Mouse (Mus musculus): ENCODE data around the gene Zfp553.
"Not testable (repeated sequence)": the region's sequence is repeated elsewhere in the genome, so short reads cannot be mapped to it uniquely, and the experiment has no call there.

Gene Zfp553

DNA sequence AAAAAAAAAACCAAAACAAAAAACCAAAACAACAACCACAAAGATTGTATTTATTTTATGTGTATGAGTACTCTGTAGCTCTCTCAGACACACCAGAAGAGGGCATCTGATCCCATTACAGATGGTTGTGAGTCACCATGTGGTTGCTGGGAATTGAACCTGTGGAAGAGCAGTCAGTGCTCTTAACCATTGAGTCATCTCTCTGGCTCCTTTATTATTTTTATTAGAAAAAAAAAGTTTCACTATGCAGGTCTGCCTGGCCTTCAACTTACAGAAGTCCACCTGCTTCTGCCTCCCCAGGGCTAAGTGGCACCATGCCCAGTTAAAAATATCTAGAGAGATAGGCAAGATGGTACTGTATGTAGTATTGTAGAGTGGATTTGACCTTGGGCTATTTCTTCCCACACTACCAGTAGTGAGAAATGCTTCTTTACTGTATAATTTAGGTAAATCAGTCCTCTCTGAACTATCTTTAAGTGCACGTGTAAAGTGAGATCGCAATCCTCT is 10.6 kb downstream of the Zfp553 start:
- DNase-seq = no peak

GRCm38 (mm10) chr7:127243870-127244657 is 11.2 kb downstream of the Zfp553 start, which contains the start of gene Zfp771:
TSS of gene Zfp771 (plus strand) at chr7:127244274.
- DNase-seq = peak; percentile 95

DNA sequence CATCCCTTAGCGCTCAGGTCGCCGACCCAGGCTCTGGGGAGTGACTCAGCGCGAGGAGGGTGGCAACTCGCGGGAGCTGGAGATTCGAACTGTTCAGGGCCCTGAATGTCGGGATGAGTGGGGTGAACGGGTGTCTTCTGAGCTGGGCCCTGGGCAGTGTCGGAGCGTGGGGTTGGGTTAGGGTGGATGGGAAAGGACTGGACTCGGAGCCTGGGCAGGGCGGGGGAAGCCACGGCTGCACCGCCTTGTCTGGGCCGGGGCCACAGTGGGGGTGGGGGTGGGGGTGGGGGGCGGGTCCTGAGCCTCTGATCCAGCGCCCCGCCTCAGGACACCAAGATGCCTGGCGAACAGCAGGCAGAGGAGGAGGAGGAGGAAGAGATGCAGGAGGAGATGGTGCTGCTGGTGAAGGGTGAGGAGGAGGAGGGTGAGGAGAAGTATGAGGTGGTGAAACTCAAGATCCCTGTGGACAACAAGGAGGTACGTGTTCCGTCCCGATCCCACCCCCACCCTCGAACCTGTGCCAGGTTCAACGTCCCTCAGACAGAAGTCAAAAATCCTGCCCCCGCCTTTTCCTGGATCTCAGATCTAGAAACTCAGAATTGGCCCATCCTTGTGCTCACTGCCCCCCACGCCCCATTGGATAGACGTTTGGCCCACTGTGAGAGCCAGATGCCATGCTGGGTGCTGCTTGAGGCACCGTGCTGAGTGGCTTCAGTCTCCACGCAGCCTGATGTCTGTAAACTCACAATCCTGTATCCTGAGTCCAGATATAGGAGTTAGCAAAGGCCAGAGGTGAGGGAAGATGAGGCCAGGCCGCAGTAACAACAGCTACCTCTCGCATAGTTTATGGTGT is 12.0 kb downstream of the Zfp553 start:
- DNase-seq = no peak

DNA sequence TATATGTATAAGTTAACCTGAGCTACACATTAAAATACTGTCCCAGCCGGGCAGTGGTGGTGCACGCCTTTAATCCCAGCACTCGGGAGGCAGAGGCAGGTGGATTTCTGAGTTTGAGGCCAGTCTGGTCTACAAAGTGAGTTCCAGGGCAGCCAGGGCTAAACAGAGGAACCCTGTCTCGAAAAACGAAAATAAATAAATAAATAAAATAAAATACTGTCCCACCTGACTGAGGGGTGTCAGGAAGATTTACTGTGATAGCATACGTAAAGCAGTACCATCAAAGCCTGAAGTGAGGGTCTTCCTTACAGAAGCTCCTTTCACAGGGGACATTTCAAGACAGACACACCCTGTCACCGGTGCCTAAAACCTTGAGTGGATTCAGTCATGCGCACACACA is 17.6 kb downstream of the Zfp553 start:
- DNase-seq = not testable (repeated sequence)

DNA sequence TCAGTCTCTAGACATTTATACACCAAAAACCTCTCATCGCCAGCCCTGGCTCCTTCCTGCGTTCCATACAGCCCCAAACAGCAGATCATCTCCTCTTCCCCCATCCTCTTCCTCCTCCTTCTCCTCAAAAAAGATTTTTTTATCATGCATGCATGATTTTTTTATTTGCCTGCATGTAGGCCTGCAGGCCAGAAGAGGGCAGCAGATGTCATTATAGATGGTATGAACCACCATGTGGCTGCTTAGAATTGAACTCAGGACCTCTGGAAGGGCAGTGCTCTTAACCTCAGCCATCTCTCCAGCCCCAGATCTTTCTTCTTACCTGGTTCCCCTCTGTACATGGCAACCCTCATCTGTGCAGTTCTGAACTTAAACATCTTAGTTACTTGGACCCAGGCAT is 19.6 kb downstream of the Zfp553 start:
- DNase-seq = peak; percentile 60

DNA sequence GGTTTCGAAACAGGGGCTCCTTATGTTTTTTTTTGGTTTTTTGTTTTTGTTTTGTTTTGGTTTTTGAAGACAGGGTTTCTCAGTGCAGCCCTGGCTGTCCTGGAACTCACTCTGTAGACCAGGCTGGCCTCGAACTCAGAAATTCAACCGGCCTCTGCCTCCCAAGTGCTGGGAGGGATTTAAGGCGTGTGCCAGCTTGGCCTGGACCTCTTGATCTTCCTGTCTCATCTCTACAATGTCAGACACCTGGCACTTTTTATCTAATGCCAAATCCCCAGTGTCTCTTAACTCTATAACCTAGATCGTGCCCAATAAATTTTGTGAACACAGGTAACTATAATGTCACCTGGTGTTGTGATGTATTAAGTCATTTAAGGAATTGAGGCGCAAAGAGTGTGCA is 20.5 kb downstream of the Zfp553 start:
- no peak for DNase-seq

DNA sequence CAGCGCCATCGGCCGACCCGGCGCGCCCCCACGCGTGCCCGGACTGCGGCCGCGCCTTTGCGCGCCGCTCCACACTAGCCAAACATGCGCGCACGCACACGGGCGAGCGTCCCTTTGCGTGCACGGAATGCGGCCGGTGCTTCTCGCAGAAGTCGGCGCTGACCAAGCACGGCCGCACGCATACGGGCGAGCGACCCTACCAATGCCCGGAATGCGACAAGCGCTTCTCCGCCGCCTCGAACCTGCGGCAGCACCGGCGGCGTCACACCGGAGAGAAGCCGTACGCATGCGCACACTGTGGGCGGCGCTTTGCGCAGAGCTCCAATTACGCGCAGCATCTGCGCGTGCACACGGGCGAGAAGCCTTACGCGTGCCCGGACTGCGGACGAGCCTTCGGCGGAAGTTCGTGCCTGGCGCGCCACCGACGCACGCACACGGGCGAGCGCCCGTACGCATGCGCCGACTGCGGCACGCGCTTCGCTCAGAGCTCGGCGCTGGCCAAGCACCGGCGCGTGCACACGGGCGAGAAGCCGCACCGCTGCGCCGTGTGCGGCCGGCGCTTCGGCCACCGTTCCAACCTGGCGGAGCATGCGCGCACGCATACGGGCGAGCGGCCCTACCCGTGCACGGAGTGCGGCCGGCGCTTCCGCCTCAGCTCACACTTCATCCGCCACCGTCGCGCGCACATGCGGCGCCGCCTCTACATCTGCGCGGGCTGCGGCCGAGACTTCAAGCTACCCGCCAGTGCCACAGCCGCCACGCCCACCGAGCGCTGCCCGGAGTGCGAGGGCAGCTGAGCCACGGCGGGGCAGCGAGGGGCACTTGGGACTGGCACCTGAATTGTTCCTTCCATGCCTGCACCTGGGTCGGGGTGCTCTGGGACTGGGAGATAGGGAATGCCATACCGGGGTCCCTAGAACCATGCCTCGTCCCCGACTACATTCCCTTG is 21.2 kb downstream of the Zfp553 start:
- DNase-seq = peak; percentile 97

GRCm38 (mm10) chr7:127255008-127255407 is 22.1 kb downstream of the Zfp553 start:
- DNase-seq = no peak

- DNase-seq = no peak
Observed at GRCm38 (mm10) chr7:127255965-127256364, 23.1 kb downstream of the Zfp553 start.

- no peak for DNase-seq
Observed at GRCm38 (mm10) chr7:127256518-127256917, 23.7 kb downstream of the Zfp553 start.

DNA sequence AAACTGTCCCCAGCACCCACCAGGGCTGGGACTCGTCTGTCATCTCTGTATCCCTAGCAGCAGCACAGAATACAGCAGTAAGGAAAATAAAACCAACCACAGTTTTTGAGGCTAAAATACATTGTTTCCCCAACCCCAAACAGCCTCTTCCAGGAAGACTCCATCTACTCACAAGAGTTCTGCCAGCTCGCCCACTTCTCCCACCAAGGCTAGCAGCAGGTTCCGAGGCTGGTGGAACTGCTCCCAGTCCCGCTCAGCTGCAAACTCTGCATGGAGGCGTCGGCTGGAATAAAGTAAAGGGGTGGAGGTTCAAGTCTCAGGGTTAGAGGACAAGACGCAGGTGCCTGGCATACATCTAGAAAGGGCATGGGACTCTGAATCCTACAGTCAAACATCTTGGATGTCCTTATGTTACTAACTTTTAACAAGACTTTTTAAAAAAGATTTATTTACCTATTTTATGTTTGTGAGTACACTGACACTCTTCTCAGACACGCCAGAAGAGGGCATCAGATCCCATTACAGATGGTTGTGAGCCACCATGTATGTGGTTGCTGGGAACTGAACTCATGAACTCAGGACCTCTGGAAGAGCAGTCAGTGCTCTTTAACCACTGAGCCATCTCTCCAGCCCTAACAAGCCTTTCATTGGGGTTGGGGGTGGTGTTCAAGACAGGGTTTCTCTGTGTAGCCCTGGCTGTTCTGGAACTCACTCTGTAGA is 26.5 kb downstream of the Zfp553 start:
- DNase-seq = no peak

GRCm38 (mm10) chr7:127260309-127261111 is 27.6 kb downstream of the Zfp553 start, which contains the start of gene Dctpp1:
TSS of gene Dctpp1 (minus strand) at chr7:127260709.
- peak; percentile 97 for DNase-seq

DNA sequence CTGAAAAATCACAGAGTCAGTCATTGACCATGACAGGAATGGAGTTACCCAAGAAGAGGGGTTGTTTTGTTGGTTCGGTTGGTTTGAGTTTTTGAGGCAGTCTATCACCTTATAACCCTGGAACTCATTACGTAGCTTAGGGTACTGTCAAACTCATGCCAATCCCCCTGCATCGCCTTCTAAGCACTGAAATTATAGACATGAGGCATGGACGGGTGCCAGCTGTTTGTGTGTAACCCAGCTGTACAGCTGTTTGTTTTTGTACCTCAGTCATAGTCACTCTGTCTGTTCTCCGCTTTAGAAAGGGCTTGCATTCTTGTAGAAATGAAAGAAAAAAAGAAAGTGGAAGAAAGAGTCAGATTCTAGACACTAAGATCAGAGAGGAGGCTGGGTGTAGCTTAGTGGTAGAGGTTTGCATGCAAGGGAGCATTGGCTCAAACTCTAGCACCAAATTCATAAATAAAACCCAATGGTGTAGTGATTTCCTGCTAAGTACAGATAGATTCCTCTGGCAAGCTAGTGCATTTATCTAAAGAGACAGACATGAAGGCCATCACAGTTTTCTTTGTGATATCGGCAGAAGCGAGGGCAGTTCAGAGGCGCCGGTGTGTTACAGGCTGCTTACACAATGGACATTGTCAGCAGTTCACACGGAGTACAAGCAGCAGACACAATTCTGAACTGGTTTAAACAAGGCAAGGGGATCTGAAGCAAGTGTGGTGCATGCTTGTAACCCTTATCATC is 29.5 kb downstream of the Zfp553 start:
- DNase-seq = no peak

DNA sequence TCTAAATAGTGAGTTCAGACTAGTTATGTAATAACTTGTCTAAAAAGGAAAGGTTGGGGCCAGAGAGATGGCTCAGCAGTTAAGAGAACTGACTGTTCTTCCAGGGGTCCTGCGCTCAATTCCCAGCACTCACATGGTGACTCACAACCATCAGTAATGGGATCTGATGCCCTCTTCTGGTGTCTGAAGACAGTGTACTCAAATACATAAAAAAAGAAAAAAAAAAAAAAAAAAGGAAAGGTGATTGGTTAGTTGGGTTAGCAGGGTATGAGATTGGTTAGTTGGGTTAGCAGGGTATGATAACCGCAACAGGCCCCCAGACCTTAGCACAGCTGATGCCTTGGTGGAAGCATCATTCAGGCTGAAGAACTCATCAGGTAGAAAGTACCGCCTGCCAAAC is 30.7 kb downstream of the Zfp553 start:
- DNase-seq = no peak

GRCm38 (mm10) chr7:127270256-127270655 is 37.4 kb downstream of the Zfp553 start:
- no peak for DNase-seq

DNA sequence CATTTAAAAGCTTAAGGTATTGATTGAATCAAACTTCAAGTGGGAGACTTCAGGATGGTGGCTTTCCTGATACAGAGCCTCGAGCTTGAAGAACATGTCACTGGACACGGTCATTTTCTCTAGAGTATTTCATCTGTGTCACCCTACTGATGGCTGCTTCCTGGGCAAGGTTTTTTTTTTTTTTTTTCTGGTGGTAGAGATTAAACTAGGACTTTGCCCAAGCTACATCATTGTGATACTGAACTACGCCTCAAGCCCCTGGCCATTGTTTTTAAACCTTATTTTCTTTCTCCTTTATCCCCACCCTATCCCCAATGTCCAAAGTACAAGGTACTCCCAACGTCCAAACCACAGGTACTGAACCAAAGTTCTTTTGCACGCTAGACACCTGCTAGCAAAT is 37.8 kb downstream of the Zfp553 start:
- DNase-seq = no peak

DNA sequence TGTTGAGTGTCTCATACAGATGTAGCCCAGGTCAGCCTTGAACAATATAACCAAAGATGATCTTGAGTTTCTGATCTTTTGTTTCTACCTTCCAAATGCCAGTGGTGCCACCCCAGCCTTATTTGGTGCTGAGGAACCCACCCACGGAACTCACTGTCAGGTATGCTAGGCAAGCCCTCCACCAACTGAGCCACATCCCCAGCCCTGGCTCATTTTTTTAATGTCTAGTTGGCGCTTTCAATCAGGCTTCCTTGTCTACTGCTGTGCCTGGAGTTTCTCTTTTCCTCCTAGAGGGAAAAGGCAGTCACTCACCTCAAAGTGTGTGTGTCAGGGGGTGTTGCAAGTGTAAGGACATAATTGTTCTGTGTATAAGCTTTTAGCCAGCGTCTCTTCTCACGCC is 38.2 kb downstream of the Zfp553 start:
- DNase-seq = no peak

DNA sequence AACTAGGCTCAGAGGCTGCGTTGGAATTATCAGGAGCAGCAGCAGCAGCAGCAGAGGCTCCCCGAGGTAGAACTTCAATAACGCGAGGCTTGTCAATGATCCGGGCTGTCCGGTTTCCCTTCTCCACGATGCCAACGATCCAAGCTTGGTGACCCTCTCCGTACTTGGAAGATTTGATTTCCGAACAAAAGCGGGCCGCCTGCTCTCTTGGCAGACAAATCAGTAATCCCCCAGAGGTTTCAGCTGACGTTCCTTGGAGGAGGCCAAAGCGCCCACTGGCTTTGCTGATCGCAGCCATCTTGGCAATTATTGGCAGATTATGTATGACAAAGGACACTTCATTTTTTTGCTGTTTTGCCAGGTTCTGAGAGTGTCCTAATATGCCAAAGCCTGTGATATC is 39.7 kb downstream of the Zfp553 start:
- DNase-seq = no peak

DNA sequence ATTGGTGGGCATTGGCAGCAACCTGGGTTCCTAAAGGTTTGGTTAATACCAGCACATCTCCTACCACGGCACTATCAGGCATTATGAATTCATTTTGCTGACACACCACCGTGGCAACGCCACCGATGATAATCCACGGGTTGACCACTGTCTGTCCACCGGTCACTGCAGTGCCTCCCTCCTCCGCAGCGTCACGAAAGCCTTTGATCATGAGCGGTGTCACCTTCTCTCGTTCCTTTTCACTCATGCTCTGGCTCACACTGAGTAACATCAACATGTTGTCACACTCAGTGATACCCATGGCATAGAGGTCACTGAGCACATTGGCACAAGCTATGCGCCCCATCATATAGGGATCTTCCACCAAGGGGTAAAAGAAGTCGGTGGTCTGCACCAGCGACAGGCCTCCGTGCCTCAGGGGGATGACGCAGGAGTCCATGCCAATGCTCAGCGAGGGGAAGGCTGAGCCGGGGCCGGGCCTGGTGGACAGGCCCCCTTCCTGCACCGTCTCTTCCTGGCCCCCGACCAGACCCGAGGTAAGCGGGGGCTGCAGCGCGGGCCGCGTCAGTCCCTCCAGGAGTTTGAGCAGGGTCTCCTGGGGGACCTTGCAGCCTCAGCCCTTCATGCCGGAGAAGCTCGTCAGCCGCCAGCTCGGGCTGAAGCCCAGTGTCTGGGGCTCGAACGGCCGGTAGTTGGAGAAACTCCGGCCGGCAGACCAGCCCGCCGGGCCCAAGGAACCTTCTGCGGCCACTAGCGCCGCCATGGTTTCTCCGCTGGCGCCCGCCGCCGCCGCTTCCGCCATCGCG is 40.5 kb downstream of the Zfp553 start:
- peak; percentile 56 for DNase-seq
